Mouse (Mus musculus): Measurements from ENCODE around the gene Ddx19b.
A peak's percentile ranks its signal among the peaks of the same experiment; 100 is the strongest.
"Not testable (repeated sequence)": the region's sequence is repeated elsewhere in the genome, so short reads cannot be mapped to it uniquely, and the experiment has no call there.

The Ddx19b gene

GRCm38 (mm10) chr8:111036591-111036990, 5.0 kb upstream of the Ddx19b start:
- no peak for DNase-seq (ENCODE audit: low read depth in 1 of 2, low spot score in 2 of 2)

- DNase-seq (ENCODE audit: low read depth in 1 of 2, low spot score in 2 of 2), result no peak
These were observed 2.7 kb upstream of the Ddx19b start for GRCm38 (mm10) chr8:111034276-111034675.

GRCm38 (mm10) chr8:111033482-111034215, 2.1 kb upstream of the Ddx19b start:
- peak; percentile 91 to 96 for DNase-seq (ENCODE audit: low read depth in 1 of 2, low spot score in 2 of 2)

DNA sequence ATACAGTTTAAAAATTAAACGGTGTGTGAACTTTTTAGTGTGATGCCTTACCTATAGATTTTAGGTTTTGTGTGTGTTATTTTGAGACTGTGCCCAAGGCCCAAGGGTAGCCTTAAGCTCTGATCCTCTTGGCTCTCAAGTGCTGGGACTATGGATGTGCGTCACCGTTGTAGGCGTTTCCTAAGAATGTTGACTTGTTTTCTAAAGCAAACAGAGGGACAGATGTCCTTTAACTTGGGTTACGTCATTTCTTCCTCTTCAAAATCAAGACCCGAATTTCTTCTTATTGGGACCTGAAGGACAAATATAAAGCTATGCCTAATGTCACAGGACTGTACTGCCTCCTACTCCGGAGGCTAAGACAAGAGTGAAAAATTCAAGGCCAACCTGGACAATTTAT, 1.4 kb upstream of the Ddx19b start, which contains the start of gene Aars:
TSS of gene Aars (plus strand) at position 229 of the 400 bp plus-strand sequence.
- no peak for DNase-seq (ENCODE audit: low read depth in 1 of 2, low spot score in 2 of 2)

GRCm38 (mm10) chr8:111030045-111030444, 1.5 kb downstream of the Ddx19b start:
- no peak for DNase-seq (ENCODE audit: low read depth in 1 of 2, low spot score in 2 of 2)

- DNase-seq (ENCODE audit: low read depth in 1 of 2, low spot score in 2 of 2), result no peak
These were observed 2.0 kb downstream of the Ddx19b start for GRCm38 (mm10) chr8:111029589-111029988.

- DNase-seq (ENCODE audit: low read depth in 1 of 2, low spot score in 2 of 2), result peak; percentile 55 to 70
These were observed 4.1 kb downstream of the Ddx19b start for GRCm38 (mm10) chr8:111027391-111027937.

DNA sequence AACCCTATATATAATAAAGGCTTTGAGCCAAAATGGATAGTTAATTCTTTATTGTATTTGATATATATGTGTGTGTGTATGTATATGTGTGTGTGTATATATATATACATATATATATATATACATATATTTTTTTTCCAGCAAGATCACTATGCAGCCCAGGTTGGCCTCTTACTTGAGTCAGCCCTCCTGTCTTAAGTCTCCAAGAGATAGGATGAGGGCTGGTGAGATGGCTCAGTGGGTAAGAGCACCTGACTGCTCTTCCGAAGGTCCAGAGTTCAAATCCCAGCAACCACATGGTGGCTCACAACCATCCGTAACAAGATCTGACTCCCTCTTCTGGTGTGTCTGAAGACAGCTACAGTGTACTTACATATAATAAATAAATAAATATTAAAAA, 4.9 kb downstream of the Ddx19b start:
- DNase-seq (ENCODE audit: low read depth in 1 of 2, low spot score in 2 of 2), result not testable (repeated sequence)

GRCm38 (mm10) chr8:111010230-111010991, 21.1 kb downstream of the Ddx19b start:
- not testable (repeated sequence) for DNase-seq (ENCODE audit: low read depth in 1 of 2, low spot score in 2 of 2)

DNA sequence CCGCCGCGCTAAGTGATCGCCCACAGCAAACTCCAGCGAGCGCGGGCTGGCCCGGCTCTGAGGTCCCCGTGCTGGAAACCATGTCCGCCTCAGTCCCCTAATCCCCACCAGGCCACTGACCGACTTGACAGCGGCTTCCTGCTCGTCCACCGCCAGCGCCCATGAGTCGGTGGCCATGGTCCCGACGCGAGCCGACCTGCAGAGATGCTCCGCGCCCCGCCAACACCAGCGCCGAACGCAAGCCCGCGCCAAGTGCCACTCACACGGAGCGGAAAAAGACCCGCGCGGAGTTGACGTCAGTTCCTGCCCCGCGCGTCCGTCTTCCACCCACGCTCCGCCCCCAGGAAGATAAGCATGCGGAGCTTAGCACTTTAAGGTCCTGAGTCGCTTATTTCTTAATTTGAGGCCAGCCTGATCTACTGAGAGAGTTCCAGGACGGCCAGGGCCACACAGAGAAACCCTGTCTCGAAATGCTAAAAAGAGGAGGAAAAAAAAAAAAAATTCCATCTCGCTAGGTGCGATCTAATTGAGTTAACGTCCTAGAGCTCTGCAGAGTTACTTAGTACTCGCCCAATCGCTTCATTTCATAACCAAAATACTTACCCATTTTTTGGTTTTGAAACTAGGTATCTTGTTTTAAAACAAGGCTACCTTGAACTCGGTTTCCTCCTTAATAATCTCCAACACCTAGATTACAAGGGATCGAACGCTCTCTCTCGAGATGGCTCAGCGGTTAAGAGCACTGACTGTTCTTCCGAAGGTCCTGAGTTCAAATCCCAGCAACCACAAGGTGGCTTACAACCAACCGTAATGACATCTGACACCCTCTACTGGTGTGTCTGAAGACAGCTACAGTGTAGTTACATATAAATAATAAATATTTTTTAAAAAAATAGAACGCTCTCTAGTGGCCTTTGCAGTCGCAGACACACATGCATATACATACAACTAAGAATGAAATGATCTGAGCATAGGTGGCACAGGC, 33.7 kb downstream of the Ddx19b start, which contains the start of gene Ddx19a:
TSS of gene Ddx19a (minus strand) at position 254 of the 985 bp plus-strand sequence.
- peak; percentile 45 to 74 for DNase-seq (ENCODE audit: low read depth in 1 of 2, low spot score in 2 of 2)

- no peak for DNase-seq (ENCODE audit: low read depth in 1 of 2, low spot score in 2 of 2)
These were observed 34.7 kb downstream of the Ddx19b start for GRCm38 (mm10) chr8:110996641-110997430.

- no peak for DNase-seq (ENCODE audit: low read depth in 1 of 2, low spot score in 2 of 2)
These were observed 41.5 kb downstream of the Ddx19b start for GRCm38 (mm10) chr8:110990017-110990416.

DNA sequence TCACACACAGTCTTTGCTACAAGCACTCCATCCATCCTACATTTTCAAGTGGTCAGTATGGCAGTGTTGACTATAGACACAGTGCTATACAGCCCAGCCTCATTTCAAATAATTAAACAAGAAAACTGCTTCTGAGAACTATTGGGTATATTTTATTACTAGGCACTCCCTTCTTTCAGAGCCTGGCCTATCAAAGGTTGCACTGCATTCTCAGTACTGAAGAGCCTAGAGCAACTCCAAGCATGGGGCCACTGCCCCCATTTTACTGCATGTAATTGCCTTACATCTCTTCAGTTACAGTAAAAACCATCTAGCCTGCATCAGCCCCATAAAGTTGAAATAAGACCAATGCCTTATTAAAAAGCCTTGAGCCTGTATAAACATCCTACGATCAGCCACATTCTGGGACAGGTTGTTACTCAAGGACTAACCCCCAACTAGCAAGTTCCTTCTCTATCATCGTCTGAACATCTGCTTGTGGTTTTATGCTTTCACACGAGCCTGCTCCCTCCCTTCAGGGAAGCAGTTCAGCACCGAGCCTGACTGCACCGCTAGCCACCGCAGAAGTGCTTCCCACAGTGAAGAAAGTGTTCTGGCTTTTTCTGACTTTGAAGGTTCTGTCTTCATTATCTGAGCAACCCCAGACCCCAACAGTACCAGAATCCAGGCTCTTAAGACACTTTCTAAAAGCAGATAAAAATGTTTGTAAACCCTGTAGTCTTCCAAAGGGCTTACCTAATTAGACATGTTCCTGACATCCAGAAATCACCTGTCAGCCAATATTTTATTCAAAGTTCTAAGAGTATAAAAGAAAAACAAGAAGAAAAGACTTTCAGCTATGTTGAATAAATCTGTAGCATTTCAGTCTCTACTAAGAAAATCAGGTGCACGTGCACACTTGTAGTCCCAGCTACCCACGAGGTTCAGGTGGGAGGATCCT, 43.5 kb downstream of the Ddx19b start:
- no peak for DNase-seq (ENCODE audit: low read depth in 1 of 2, low spot score in 2 of 2)

- no peak for DNase-seq (ENCODE audit: low read depth in 1 of 2, low spot score in 2 of 2)
These were observed 50.2 kb downstream of the Ddx19b start for GRCm38 (mm10) chr8:110981304-110981703.

DNA sequence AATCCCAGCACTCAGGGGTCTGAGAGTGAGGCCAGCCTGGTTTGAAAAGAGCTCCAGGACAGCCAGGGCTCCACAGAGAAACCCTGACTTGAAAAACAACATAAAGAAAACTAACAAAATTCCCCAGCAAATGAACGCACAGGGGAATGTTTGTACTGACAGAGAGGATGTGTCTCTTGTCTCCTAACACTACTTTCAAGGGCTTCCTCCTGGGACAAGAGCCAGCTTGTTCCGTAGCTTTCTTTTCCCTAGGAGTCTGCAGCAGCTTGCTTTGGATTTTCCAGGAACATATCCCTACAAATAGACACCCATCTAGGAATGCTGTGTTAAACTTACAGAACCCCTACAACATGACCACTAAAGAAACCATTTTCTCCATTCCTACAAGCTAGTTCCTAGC, 53.6 kb downstream of the Ddx19b start:
- not testable (repeated sequence) for DNase-seq (ENCODE audit: low read depth in 1 of 2, low spot score in 2 of 2)

DNA sequence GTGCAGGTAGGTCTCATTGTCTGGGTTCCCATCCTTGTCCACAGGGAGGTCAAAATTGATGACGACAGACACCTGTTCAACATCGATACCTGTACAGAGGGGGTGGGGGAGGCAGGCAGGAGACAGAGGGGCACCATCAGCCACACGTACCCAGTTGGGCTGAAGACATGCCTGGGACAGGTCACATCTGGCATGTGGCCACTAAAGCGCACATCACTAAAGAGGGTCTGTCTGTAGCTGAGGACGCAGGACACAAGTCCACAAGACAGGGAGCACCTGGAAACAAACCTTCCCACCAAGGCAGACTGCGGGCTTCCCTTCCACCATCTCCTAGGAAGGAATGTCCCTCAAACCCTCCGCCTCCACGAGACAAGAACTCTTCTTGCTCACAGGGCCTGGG, 55.0 kb downstream of the Ddx19b start:
- not testable (repeated sequence) for DNase-seq (ENCODE audit: low read depth in 1 of 2, low spot score in 2 of 2)

- peak; percentile 52 to 77 for DNase-seq (ENCODE audit: low read depth in 1 of 2, low spot score in 2 of 2)
These were observed 61.4 kb downstream of the Ddx19b start for GRCm38 (mm10) chr8:110969910-110970770.

DNA sequence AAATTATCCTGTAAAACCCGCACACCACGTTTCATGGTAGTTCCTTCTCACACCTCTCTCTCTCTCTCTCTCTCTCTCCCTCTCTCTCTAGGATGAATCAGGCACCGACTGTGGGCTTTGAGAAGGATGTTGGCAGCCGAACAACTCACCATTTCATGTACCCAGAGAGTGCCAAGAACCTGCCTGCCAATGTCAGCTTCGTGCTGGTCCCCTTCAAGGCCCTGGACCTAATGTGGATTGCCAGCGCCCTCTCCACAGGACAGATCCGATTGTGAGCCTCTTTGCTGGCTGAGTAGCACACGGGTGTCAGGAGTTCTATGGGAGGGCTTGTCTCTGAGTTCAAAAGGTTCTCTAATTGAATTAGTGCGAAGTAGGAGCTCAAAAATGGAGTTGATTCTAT, 64.2 kb downstream of the Ddx19b start:
- no peak for DNase-seq (ENCODE audit: low read depth in 1 of 2, low spot score in 2 of 2)

All from monocyte, adult 2 months (primary cell).